Mouse (Mus musculus): ENCODE data around the gene Nkain4. TPM values are rescaled to one million over a fixed set of nuclear protein-coding genes. Genes with fewer than 3 reads are reported as not detected.
A peak's percentile ranks its signal among the peaks of the same experiment; 100 is the strongest.

Gene Nkain4
- 2.4 and 3.4 TPM in 2 replicates for polyA plus RNA-seq (2016; fragmentation: Nextera tagmentation; extraction: Ambion mirVana)

- Histone ChIP-seq H3K27ac (no peak within 1 kb of the TSS), H3K4me1 (no peaks in the 10 kb centered on the region), H3K4me2 (peak within 1 kb of the TSS; percentile 63), H3K36me3 (no peaks in the 10 kb centered on the region), H3K4me3 (peak within 1 kb of the TSS; percentile 41), H3K9ac (0 out of 2 replicates have a peak within 1 kb of the TSS, but pooled peaks have one; percentile 17), H3K27me3 (replicated peaks) (peaks cover 82% of the 10 kb centered on the region), H3K9me3 (replicated peaks) (no peaks in the 10 kb centered on the region)
- ATAC-seq: no peak
- 5% methylated on average over 51 of the region's 52 CpGs for WGBS (ENCODE audit: insufficient replicate concordance)
Measured at GRCm38 (mm10) chr2:180954061-180955047, at the start of gene Nkain4. Gene Nkain4 (minus strand): TSS chr2:180954699.

- Histone ChIP-seq H3K9me3 (replicated peaks) (no peaks in the 10 kb centered on the region), H3K27ac (no peak overlapping the region), H3K9ac (no peak overlapping the region), H3K27me3 (replicated peaks) (0 out of 2 replicates have a peak, but pooled peaks cover 5% of the 10 kb centered on the region), H3K4me3 (no peak overlapping the region), H3K4me2 (no peak overlapping the region), H3K36me3 (no peaks in the 10 kb centered on the region), H3K4me1 (no peaks in the 10 kb centered on the region)
- 52% methylated on average over 3 of the region's 3 CpGs for WGBS (ENCODE audit: insufficient replicate concordance)
- no peak for ATAC-seq
Measured at GRCm38 (mm10) chr2:180996905-180997304, 42.4 kb upstream of the Nkain4 start.

- no peak overlapping the region for H3K9ac ChIP-seq
- H3K36me3 ChIP-seq: no peaks in the 10 kb centered on the region
- no peaks in the 10 kb centered on the region for H3K9me3 ChIP-seq (replicated peaks)
- 10% methylated on average over 5 of the region's 5 CpGs for WGBS (ENCODE audit: insufficient replicate concordance)
- no peak overlapping the region for H3K4me2 ChIP-seq
- H3K4me3 ChIP-seq: no peak overlapping the region
- ATAC-seq: no peak
- H3K27me3 ChIP-seq (replicated peaks): 0 out of 2 replicates have a peak, but pooled peaks cover 5% of the 10 kb centered on the region
- no peak overlapping the region for H3K27ac ChIP-seq
- H3K4me1 ChIP-seq: no peaks in the 10 kb centered on the region
Measured at GRCm38 (mm10) chr2:180996436-180996835, 41.9 kb upstream of the Nkain4 start.

- no peak for ATAC-seq
- Histone ChIP-seq H3K9ac (no peak overlapping the region), H3K36me3 (no peaks in the 10 kb centered on the region), H3K27me3 (replicated peaks) (0 out of 2 replicates have a peak, but pooled peaks cover 5% of the 10 kb centered on the region), H3K9me3 (replicated peaks) (no peaks in the 10 kb centered on the region), H3K4me1 (no peaks in the 10 kb centered on the region), H3K27ac (no peak overlapping the region), H3K4me2 (no peak overlapping the region), H3K4me3 (no peak overlapping the region)
- 60% methylated on average over 4 of the region's 4 CpGs for WGBS (ENCODE audit: insufficient replicate concordance)
Measured at GRCm38 (mm10) chr2:180995457-180995856, 41.0 kb upstream of the Nkain4 start.

GRCm38 (mm10) chr2:180994360-180994759 is 39.9 kb upstream of the Nkain4 start:
- Histone ChIP-seq H3K36me3 (no peaks in the 10 kb centered on the region), H3K9ac (no peak overlapping the region)
- ATAC-seq: no peak

GRCm38 (mm10) chr2:180990347-180990746 is 35.8 kb upstream of the Nkain4 start:
- Histone ChIP-seq H3K9ac (no peak overlapping the region), H3K27ac (no peak overlapping the region), H3K4me2 (no peak overlapping the region), H3K4me1 (no peaks in the 10 kb centered on the region), H3K27me3 (replicated peaks) (no peaks in the 10 kb centered on the region), H3K4me3 (no peak overlapping the region), H3K9me3 (replicated peaks) (no peaks in the 10 kb centered on the region), H3K36me3 (no peaks in the 10 kb centered on the region)
- ATAC-seq: no peak
- 62% methylated on average over 4 of the region's 4 CpGs for WGBS (ENCODE audit: insufficient replicate concordance)

More at GRCm38 (mm10) chr2:180994360-180994759, 39.9 kb upstream of the Nkain4 start:
- H3K27me3 ChIP-seq (replicated peaks): 0 out of 2 replicates have a peak, but pooled peaks cover 5% of the 10 kb centered on the region
- no peak overlapping the region for H3K4me3 ChIP-seq
- no peaks in the 10 kb centered on the region for H3K4me1 ChIP-seq
- 53% methylated on average over 2 of the region's 2 CpGs for WGBS (ENCODE audit: insufficient replicate concordance)
- no peak overlapping the region for H3K27ac ChIP-seq
- H3K4me2 ChIP-seq: no peak overlapping the region
- H3K9me3 ChIP-seq (replicated peaks): no peaks in the 10 kb centered on the region

GRCm38 (mm10) chr2:180988948-180989347 is 34.4 kb upstream of the Nkain4 start:
- no peak overlapping the region for H3K4me3 ChIP-seq
- H3K4me2 ChIP-seq: no peak overlapping the region
- no peaks in the 10 kb centered on the region for H3K27me3 ChIP-seq (replicated peaks)
- no peak overlapping the region for H3K9ac ChIP-seq
- H3K9me3 ChIP-seq (replicated peaks): no peaks in the 10 kb centered on the region
- no peaks in the 10 kb centered on the region for H3K36me3 ChIP-seq
- H3K27ac ChIP-seq: no peak overlapping the region
- 51% methylated on average over 1 of the region's 1 CpGs for WGBS (ENCODE audit: insufficient replicate concordance)
- H3K4me1 ChIP-seq: no peaks in the 10 kb centered on the region
- ATAC-seq: no peak

GRCm38 (mm10) chr2:180988347-180988913 is 33.9 kb upstream of the Nkain4 start:
- Histone ChIP-seq H3K36me3 (no peaks in the 10 kb centered on the region), H3K4me3 (no peak overlapping the region), H3K27ac (no peak overlapping the region), H3K27me3 (replicated peaks) (no peaks in the 10 kb centered on the region), H3K9ac (no peak overlapping the region), H3K9me3 (replicated peaks) (no peaks in the 10 kb centered on the region), H3K4me2 (no peak overlapping the region), H3K4me1 (no peaks in the 10 kb centered on the region)
- WGBS (ENCODE audit: insufficient replicate concordance): 65% methylated on average over 3 of the region's 3 CpGs
- ATAC-seq: no peak

- Histone ChIP-seq H3K4me1 (no peaks in the 10 kb centered on the region), H3K27ac (no peak overlapping the region), H3K36me3 (peaks cover 2% of the 10 kb centered on the region; the same call in 1 of the 2 replicates), H3K4me3 (no peak overlapping the region), H3K9ac (no peak overlapping the region), H3K4me2 (no peak overlapping the region), H3K27me3 (replicated peaks) (no peaks in the 10 kb centered on the region), H3K9me3 (replicated peaks) (no peaks in the 10 kb centered on the region)
- WGBS (ENCODE audit: insufficient replicate concordance): 68% methylated on average over 5 of the region's 5 CpGs
- ATAC-seq: no peak
Measured at GRCm38 (mm10) chr2:180987432-180988030, 33.0 kb upstream of the Nkain4 start.

GRCm38 (mm10) chr2:180987001-180987400 is 32.5 kb upstream of the Nkain4 start:
- no peak for ATAC-seq
- H3K27me3 ChIP-seq (replicated peaks): no peaks in the 10 kb centered on the region
- H3K4me1 ChIP-seq: no peaks in the 10 kb centered on the region
- no peak overlapping the region for H3K27ac ChIP-seq
- no peak overlapping the region for H3K4me3 ChIP-seq
- peaks cover 7% of the 10 kb centered on the region for H3K36me3 ChIP-seq
- no peak overlapping the region for H3K4me2 ChIP-seq
- no peaks in the 10 kb centered on the region for H3K9me3 ChIP-seq (replicated peaks)
- H3K9ac ChIP-seq: no peak overlapping the region
- WGBS (ENCODE audit: insufficient replicate concordance): 59% methylated on average over 1 of the region's 1 CpGs

- 39% methylated on average over 2 of the region's 2 CpGs for WGBS (ENCODE audit: insufficient replicate concordance)
- H3K27ac ChIP-seq: no peak within 1 kb of the TSS
- no peak for ATAC-seq
- no peak within 1 kb of the TSS for H3K9ac ChIP-seq
- no peaks in the 10 kb centered on the region for H3K9me3 ChIP-seq (replicated peaks)
- no peak within 1 kb of the TSS for H3K4me2 ChIP-seq
- no peaks in the 10 kb centered on the region for H3K4me1 ChIP-seq
- no peak within 1 kb of the TSS for H3K4me3 ChIP-seq
- peaks cover 13% of the 10 kb centered on the region for H3K36me3 ChIP-seq
- no peaks in the 10 kb centered on the region for H3K27me3 ChIP-seq (replicated peaks)
Measured at GRCm38 (mm10) chr2:180986449-180986848, 31.9 kb upstream of the Nkain4 start, which contains the start of gene Col20a1. Gene Col20a1 (plus strand): TSS chr2:180986535.

- Histone ChIP-seq H3K9ac (no peak overlapping the region), H3K4me2 (no peak overlapping the region), H3K27ac (no peak overlapping the region), H3K36me3 (peaks cover 21% of the 10 kb centered on the region), H3K4me1 (no peaks in the 10 kb centered on the region), H3K27me3 (replicated peaks) (no peaks in the 10 kb centered on the region), H3K9me3 (replicated peaks) (no peaks in the 10 kb centered on the region), H3K4me3 (no peak overlapping the region)
- 73% methylated on average over 2 of the region's 2 CpGs for WGBS (ENCODE audit: insufficient replicate concordance)
- no peak for ATAC-seq
Measured at GRCm38 (mm10) chr2:180985635-180986034, 31.1 kb upstream of the Nkain4 start.
